Mouse (Mus musculus) cortical plate, adult 2 months (tissue): ENCODE data around the gene Pygm. TPM values are rescaled to one million over a fixed set of nuclear protein-coding genes. Genes with fewer than 3 reads are reported as not detected.
A peak's percentile ranks its signal among the peaks of the same experiment; 100 is the strongest.

Experiments
- H3K27ac ChIP-seq: fragments of 200-500 bp; 2 replicates; pipeline ENCODE4 v1.5.1; 2012; ENCODE audit warnings: low read length, control low read depth, inconsistent platforms; ENCODE audit not compliant: insufficient read depth
- H3K4me1 ChIP-seq: fragments of 200-500 bp; 2 replicates; pipeline ENCODE4 v1.6.1; 2011; ENCODE audit warnings: low read length; ENCODE audit not compliant: control insufficient read depth, insufficient read depth
- H3K4me3 ChIP-seq: fragments of 200-500 bp; 2 replicates; pipeline ENCODE4 v1.5.1; 2011; ENCODE audit warnings: mild to moderate bottlenecking, low read length, control low read depth; ENCODE audit not compliant: insufficient read depth
- CTCF ChIP-seq: fragments of 200-500 bp; IDR thresholded peaks from 2 replicates; pipeline ENCODE4 v1.5.1; 2011; ENCODE audit warnings: mild to moderate bottlenecking, control low read depth, low read length; ENCODE audit not compliant: insufficient read depth; ENCODE audit errors: extremely low read depth
- POLR2A ChIP-seq: fragments of 200-500 bp; IDR thresholded peaks from 2 replicates; pipeline ENCODE4 v1.6.1; 2011; ENCODE audit warnings: mild to moderate bottlenecking, low read length, control low read depth; ENCODE audit not compliant: insufficient read depth; ENCODE audit errors: extremely low read depth
- polyA plus RNA-seq: library from polyadenylated mRNA; depleted of rRNA; stranded (reverse); fragments of >200 nt; gene quantifications from 2 replicates; pipeline ENCODE4 v1.2.3, GENCODE M21; 2012

The Pygm gene
- polyA plus RNA-seq, 1 experiment: 46.2 TPM

DNA sequence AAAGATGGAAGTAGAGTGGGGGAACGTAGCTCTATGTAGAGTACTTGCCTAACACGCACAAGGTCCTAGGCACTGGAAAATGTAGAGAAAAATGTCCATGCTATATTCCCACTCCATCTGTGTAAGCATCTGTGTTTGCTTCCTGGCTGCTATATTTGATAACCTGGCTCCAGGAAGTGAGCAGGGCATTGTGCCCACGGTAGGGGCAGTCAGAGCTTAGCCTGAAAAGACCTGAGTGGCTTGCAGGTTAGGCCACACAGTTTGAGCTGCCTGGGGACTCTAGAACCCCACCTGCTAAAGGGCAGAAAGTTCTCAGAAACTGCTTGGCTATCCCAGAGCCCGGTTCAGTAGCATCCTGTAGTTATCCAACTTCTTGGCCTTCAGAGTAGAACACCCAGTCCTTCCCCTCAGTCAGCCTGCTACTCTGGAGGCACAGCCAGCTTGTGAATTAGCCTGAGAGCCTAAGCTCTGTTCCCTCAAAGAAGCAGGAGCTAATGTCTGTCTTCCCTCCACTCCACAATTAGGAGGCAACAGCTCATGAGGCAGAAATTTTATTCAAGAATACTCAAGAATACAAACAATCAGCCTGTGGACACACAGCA is 1.8 kb upstream of the Pygm start:
- no peak overlapping the region for H3K4me3 ChIP-seq
- no peak overlapping the region for H3K27ac ChIP-seq
- H3K4me1 ChIP-seq: no peaks in the 10 kb centered on the region
- TF ChIP-seq POLR2A (no peak), CTCF (no peak)

DNA sequence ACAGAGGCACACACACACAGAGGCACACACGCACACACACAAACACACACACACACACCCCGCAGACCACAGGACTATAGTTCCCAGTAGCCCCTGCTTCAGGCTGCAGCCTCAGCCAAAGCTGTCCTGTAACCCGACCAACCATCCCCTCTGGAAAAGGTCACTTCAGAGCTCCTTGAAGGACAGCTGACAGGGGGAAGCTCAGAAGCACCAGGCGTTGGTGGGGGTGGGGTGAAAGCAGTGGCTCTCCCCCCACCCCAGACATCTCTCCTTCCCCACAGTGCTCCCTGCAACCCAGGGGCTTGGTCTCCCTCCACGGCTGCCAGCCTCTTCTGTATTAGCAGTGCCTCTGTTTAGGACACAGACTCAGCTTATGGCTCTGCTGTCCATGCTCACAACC is 729 bp upstream of the Pygm start:
- H3K4me1 ChIP-seq: no peaks in the 10 kb centered on the region
- no peak overlapping the region for H3K4me3 ChIP-seq
- TF ChIP-seq POLR2A (no peak), CTCF (no peak)
- H3K27ac ChIP-seq: no peak overlapping the region

DNA sequence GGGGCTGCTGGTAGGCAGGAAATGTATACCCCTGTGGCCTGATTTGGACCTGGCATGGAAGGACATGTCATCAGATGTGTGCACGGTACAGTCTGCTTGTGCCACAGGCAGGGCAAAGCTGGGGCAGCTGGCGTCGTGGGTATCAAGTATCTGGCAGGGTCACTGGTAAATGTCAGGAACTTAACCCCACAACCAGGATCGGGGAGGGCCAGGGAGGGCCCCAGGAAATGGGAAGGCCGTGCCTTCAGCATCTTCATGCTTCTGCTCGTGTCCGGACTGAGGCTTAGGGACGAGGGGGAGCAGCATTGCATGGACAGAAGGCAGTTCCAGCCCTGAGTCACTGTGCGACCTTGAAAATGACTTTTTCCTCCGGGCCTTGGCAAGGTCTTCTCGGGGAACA is 755 bp downstream of the Pygm start:
- Histone ChIP-seq H3K4me3 (no peak overlapping the region), H3K4me1 (no peaks in the 10 kb centered on the region), H3K27ac (no peak overlapping the region)
- no peak for TF ChIP-seq POLR2A
- no peak for TF ChIP-seq CTCF

DNA sequence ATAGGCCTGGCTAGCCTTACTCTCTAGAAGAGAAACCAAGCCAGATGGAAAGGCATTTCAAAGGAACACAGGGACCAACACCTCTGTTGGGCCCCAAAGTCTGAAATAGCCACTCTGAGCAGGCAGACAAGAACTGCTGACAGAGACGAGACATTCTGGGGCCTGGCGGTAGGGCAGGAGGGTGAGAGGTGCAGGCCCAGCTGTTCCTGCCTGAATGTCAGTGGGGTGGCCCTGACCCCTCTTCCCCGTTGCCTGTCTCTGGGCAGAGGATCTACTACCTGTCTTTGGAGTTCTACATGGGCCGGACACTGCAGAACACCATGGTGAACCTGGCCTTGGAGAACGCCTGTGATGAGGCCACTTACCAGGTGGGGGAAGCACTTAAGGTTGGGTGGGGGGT is 1.2 kb downstream of the Pygm start:
- TF ChIP-seq POLR2A: no peak
- no peak for TF ChIP-seq CTCF
- Histone ChIP-seq H3K4me3 (no peak overlapping the region), H3K27ac (no peak overlapping the region), H3K4me1 (no peaks in the 10 kb centered on the region)

DNA sequence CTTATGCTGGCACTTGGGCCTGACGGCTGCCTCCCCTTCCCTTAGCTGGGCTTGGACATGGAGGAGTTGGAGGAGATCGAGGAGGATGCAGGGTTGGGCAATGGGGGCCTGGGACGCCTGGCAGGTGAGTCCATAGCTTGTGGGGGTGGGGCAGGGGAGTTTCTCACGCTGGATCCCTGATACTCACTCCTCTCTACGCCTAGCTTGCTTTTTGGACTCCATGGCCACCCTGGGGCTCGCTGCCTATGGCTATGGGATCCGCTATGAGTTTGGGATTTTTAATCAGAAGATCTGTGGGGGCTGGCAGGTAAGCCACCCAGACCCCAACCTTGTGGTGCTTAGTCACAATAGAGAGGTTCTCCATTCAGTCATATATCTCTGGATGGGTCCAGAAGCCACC is 1.6 kb downstream of the Pygm start:
- no peak overlapping the region for H3K4me3 ChIP-seq

DNA sequence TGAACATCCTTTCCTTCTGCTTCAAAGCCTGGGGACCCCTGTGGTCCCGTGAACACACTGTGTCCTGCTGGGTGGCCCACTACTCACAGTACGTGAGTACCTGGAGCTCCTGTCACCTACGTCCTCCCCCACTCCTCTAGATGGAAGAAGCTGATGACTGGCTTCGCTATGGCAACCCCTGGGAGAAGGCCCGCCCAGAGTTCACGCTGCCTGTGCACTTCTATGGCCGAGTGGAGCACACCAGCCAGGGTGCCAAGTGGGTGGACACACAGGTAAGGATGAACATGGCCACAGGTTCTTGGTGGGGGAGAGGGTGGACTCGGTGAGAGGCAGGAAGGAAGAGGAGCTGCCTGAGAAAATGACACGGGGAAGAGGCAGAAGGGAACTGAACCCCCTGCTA is 2.0 kb downstream of the Pygm start:
- TF ChIP-seq POLR2A (no peak), CTCF (no peak)
- Histone ChIP-seq H3K4me1 (no peaks in the 10 kb centered on the region), H3K4me3 (no peak overlapping the region), H3K27ac (no peak overlapping the region)

More for the DNA sequence above, 1.6 kb downstream of the Pygm start:
- no peak for TF ChIP-seq POLR2A
- no peak for TF ChIP-seq CTCF
- Histone ChIP-seq H3K27ac (no peak overlapping the region), H3K4me1 (no peaks in the 10 kb centered on the region)

- Histone ChIP-seq H3K4me1 (no peaks in the 10 kb centered on the region), H3K27ac (no peak overlapping the region), H3K4me3 (no peak overlapping the region)
- TF ChIP-seq POLR2A (no peak), CTCF (no peak)
Observed at GRCm38 (mm10) chr19:6388006-6388405, 3.8 kb downstream of the Pygm start.

DNA sequence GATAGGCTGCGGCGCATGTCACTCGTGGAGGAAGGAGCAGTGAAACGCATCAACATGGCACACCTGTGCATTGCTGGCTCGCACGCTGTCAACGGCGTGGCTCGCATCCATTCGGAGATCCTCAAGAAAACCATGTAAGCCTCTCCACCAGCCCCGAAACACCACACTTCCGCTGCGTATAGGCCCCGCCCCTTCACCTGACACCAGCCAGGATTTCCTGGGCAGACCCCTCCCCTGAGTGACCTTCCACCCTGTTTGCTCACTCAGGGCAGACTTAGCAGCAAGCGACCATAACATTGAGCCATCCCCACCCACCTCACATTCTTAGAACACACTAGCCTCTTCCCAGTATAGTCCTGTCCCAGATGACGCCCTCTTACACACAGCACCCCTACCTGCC is 5.6 kb downstream of the Pygm start:
- Histone ChIP-seq H3K4me1 (no peaks in the 10 kb centered on the region), H3K27ac (no peak overlapping the region), H3K4me3 (peak overlapping the region; percentile 35)
- TF ChIP-seq CTCF (no peak), POLR2A (no peak)

GRCm38 (mm10) chr19:6390251-6390650 is 6.1 kb downstream of the Pygm start:
- Histone ChIP-seq H3K4me1 (no peaks in the 10 kb centered on the region), H3K4me3 (no peak overlapping the region), H3K27ac (no peak overlapping the region)
- TF ChIP-seq CTCF (no peak), POLR2A (no peak)

- TF ChIP-seq CTCF (peak; percentile 24; the same call in 1 of the 2 replicates), POLR2A (no peak)
- Histone ChIP-seq H3K4me3 (no peak overlapping the region), H3K4me1 (no peaks in the 10 kb centered on the region), H3K27ac (no peak overlapping the region)
Observed at GRCm38 (mm10) chr19:6392743-6393393, 8.7 kb downstream of the Pygm start.

DNA sequence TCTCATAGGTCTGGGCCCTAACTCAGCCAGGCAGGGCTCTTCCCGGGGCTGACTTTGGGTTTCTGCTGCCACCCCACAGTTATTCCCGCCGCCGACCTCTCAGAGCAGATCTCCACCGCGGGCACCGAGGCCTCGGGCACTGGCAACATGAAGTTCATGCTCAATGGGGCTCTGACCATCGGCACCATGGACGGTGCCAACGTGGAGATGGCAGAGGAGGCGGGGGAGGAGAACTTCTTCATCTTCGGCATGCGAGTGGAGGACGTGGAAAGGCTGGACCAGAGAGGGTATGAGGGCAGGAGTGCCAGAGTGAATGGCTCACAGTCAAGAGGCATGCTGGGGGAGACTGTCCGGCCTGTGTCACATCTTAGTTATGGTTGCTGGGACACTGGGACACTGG is 9.4 kb downstream of the Pygm start:
- H3K27ac ChIP-seq: no peak overlapping the region
- H3K4me3 ChIP-seq: no peak overlapping the region
- TF ChIP-seq CTCF (no peak), POLR2A (no peak)
- H3K4me1 ChIP-seq: no peaks in the 10 kb centered on the region
